Mouse (Mus musculus) cerebellum, adult 2 months (tissue): ENCODE measurements at regions not wholly inside any gene's neighbourhood (a gene's known extent, or its start where the extent isn't known, plus 50 kb on each side); places are given as distances from the start of the nearest gene placed in this dataset.

Source experiments
- CTCF ChIP-seq: fragments of 200-500 bp; IDR thresholded peaks from 2 replicates; pipeline ENCODE4 v1.5.1; 2011; ENCODE audit warnings: low read depth, mild to moderate bottlenecking, control low read depth, low read length, moderate library complexity, borderline replicate concordance; ENCODE audit not compliant: insufficient read depth
- POLR2A ChIP-seq: fragments of 200-500 bp; IDR thresholded peaks from 2 replicates; pipeline ENCODE4 v1.6.1; 2011; ENCODE audit warnings: low read length, control low read depth, borderline replicate concordance; ENCODE audit not compliant: insufficient read depth

DNA sequence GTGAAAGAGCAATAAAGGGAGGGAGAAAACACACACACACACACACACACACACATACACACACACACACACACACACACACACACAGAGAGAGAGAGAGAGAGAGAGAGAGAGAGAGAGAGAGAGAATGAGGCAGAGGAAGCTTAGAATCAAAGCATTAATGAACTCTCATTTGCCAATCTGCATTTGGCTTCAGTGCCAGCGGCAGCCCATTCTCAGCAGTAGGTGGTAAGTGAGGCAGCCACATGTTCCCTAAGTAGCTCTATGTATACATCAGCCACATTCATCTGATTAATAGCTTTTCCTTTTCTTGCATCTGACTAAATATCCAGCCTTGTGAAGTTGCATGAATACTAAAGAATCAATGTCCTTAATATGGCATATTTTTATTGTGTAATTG is 443.4 kb upstream of the Ubash3b start:
- TF ChIP-seq CTCF (no peak), POLR2A (no peak)
